Mouse (Mus musculus) kidney, embryonic 16.5 days (tissue): ENCODE measurements at regions not wholly inside any gene's neighbourhood (a gene's known extent, or its start where the extent isn't known, plus 50 kb on each side); places are given as distances from the start of the nearest gene placed in this dataset.

ENCODE experiments used
- ATAC-seq: fragments of 200-750 bp; cut with Nextera tagmentation; 2 replicates; pipeline ENCODE4 v1.8.0; 2017; ENCODE audit warnings: moderate TSS enrichment; ENCODE audit not compliant: low FRiP score, low TSS enrichment
- H3K27ac ChIP-seq: fragments of 300-500 bp; sonication (generic); 2 replicates; pipeline ENCODE4 v1.5.1; 2014; ENCODE audit warnings: low read length
- H3K27me3 ChIP-seq: fragments of 300-500 bp; sonication (generic); 2 replicates; pipeline ENCODE4 v1.6.1; 2014; ENCODE audit warnings: low read length, control low read depth, mixed read lengths; ENCODE audit not compliant: insufficient read depth
- H3K36me3 ChIP-seq: fragments of 300-500 bp; sonication (generic); 2 replicates; pipeline ENCODE4 v1.6.1; 2014; ENCODE audit warnings: low read length, control low read depth, mixed read lengths; ENCODE audit not compliant: insufficient read depth
- H3K4me1 ChIP-seq: fragments of 300-500 bp; sonication (generic); 2 replicates; pipeline ENCODE4 v1.6.1; 2014; ENCODE audit warnings: low read length, control low read depth, mixed read lengths; ENCODE audit not compliant: insufficient read depth
- H3K4me2 ChIP-seq: fragments of 300-500 bp; sonication (generic); replicated peaks from 2 replicates; pipeline ENCODE4 v1.6.1; 2014; ENCODE audit warnings: low read depth, low read length
- H3K4me3 ChIP-seq: fragments of 300-500 bp; sonication (generic); 2 replicates; pipeline ENCODE4 v1.5.1; 2014; ENCODE audit warnings: mild to moderate bottlenecking, low read length
- H3K9ac ChIP-seq: fragments of 300-500 bp; sonication (generic); replicated peaks from 2 replicates; pipeline ENCODE4 v1.6.1; 2014; ENCODE audit warnings: low read length
- H3K9me3 ChIP-seq: fragments of 300-500 bp; sonication (generic); 2 replicates; pipeline ENCODE4 v1.6.1; 2016; ENCODE audit warnings: low read length, control low read depth
- WGBS: fragments of 180-500 bp; shearing (Covaris S2); extraction: QIAGEN DNeasy Blood & Tissue Kit; methylation state at CpG from one replicate; pipeline ENCODE4 v1.1.7; 2014; 5-methylcytosine and 5-hydroxymethylcytosine counted together

GRCm38 (mm10) chr19:33056372-33056791 lies 299.1 kb downstream of the Pten start:
- no peak for ATAC-seq

GRCm38 (mm10) chr19:33061006-33061405 lies 303.7 kb downstream of the Pten start:
- ATAC-seq, result no peak

More at GRCm38 (mm10) chr19:33056372-33056791, 299.1 kb downstream of the Pten start:
- no peak overlapping the region for H3K4me2 ChIP-seq
- no peak overlapping the region for H3K27ac ChIP-seq
- no peak overlapping the region for H3K4me3 ChIP-seq
- H3K4me1 ChIP-seq, result no peaks in the 10 kb centered on the region
- no peaks in the 10 kb centered on the region for H3K9me3 ChIP-seq
- H3K27me3 ChIP-seq, result no peaks in the 10 kb centered on the region
- 40% methylated on average over 10 of the region's 10 CpGs for WGBS
- H3K9ac ChIP-seq, result no peak overlapping the region
- no peaks in the 10 kb centered on the region for H3K36me3 ChIP-seq

GRCm38 (mm10) chr19:33062165-33063058 lies 305.1 kb downstream of the Pten start:
- Histone ChIP-seq H3K4me3 (no peak overlapping the region), H3K36me3 (no peaks in the 10 kb centered on the region), H3K27me3 (no peaks in the 10 kb centered on the region), H3K9me3 (no peaks in the 10 kb centered on the region), H3K9ac (no peak overlapping the region), H3K4me1 (no peaks in the 10 kb centered on the region; the same call in 1 of the 2 replicates), H3K27ac (no peak overlapping the region), H3K4me2 (no peak overlapping the region)
- no peak for ATAC-seq
- 84% methylated on average over 8 of the region's 8 CpGs for WGBS

More at GRCm38 (mm10) chr19:33061006-33061405, 303.7 kb downstream of the Pten start:
- H3K4me1 ChIP-seq, result no peaks in the 10 kb centered on the region; the same call in 1 of the 2 replicates
- no peak overlapping the region for H3K4me2 ChIP-seq
- H3K9me3 ChIP-seq, result no peaks in the 10 kb centered on the region
- no peaks in the 10 kb centered on the region for H3K36me3 ChIP-seq
- no peak overlapping the region for H3K4me3 ChIP-seq
- H3K27me3 ChIP-seq, result no peaks in the 10 kb centered on the region
- H3K27ac ChIP-seq, result no peak overlapping the region
- H3K9ac ChIP-seq, result no peak overlapping the region

GRCm38 (mm10) chr19:33065274-33066200 lies 308.2 kb downstream of the Pten start:
- Histone ChIP-seq H3K36me3 (no peaks in the 10 kb centered on the region), H3K4me1 (peaks cover 5% of the 10 kb centered on the region; the same call in 1 of the 2 replicates), H3K4me3 (no peak overlapping the region), H3K27ac (no peak overlapping the region), H3K9ac (no peak overlapping the region), H3K9me3 (no peaks in the 10 kb centered on the region), H3K4me2 (no peak overlapping the region), H3K27me3 (no peaks in the 10 kb centered on the region)
- 71% methylated on average over 19 of the region's 19 CpGs for WGBS
- no peak for ATAC-seq

- H3K27ac ChIP-seq, result no peak overlapping the region
- H3K36me3 ChIP-seq, result no peaks in the 10 kb centered on the region
- peaks cover 8% of the 10 kb centered on the region; the same call in 1 of the 2 replicates for H3K4me1 ChIP-seq
- no peak overlapping the region for H3K4me2 ChIP-seq
- no peak for ATAC-seq
- no peak overlapping the region for H3K4me3 ChIP-seq
- H3K9ac ChIP-seq, result no peak overlapping the region
- no peaks in the 10 kb centered on the region for H3K9me3 ChIP-seq
- H3K27me3 ChIP-seq, result no peaks in the 10 kb centered on the region
- WGBS, result 76% methylated on average over 11 of the region's 11 CpGs
Measured at GRCm38 (mm10) chr19:33068351-33068955, 311.2 kb downstream of the Pten start.

- H3K36me3 ChIP-seq, result no peaks in the 10 kb centered on the region
Measured at GRCm38 (mm10) chr19:33069761-33070160, 312.5 kb downstream of the Pten start.

GRCm38 (mm10) chr19:33072299-33072698 lies 315.0 kb downstream of the Pten start:
- Histone ChIP-seq H3K27me3 (no peaks in the 10 kb centered on the region), H3K9ac (no peak overlapping the region), H3K4me2 (no peak overlapping the region), H3K4me1 (peaks cover 8% of the 10 kb centered on the region; the same call in 1 of the 2 replicates), H3K4me3 (no peak overlapping the region), H3K9me3 (no peaks in the 10 kb centered on the region), H3K36me3 (no peaks in the 10 kb centered on the region), H3K27ac (no peak overlapping the region)
- no peak for ATAC-seq
- WGBS, result 81% methylated on average over 2 of the region's 2 CpGs

More at GRCm38 (mm10) chr19:33069761-33070160, 312.5 kb downstream of the Pten start:
- Histone ChIP-seq H3K27ac (no peak overlapping the region), H3K4me2 (no peak overlapping the region), H3K4me3 (no peak overlapping the region), H3K27me3 (no peaks in the 10 kb centered on the region), H3K9ac (no peak overlapping the region), H3K9me3 (no peaks in the 10 kb centered on the region), H3K4me1 (peaks cover 8% of the 10 kb centered on the region; the same call in 1 of the 2 replicates)
- no peak for ATAC-seq
- 67% methylated on average over 6 of the region's 6 CpGs for WGBS

GRCm38 (mm10) chr19:33074907-33075306 lies 317.2 kb downstream of the Rnls start:
- Histone ChIP-seq H3K9me3 (no peaks in the 10 kb centered on the region), H3K4me2 (no peak overlapping the region), H3K4me1 (peaks cover 14% of the 10 kb centered on the region; the same call in 1 of the 2 replicates), H3K9ac (no peak overlapping the region), H3K27me3 (no peaks in the 10 kb centered on the region), H3K4me3 (no peak overlapping the region), H3K36me3 (no peaks in the 10 kb centered on the region), H3K27ac (no peak overlapping the region)
- WGBS, result 56% methylated on average over 4 of the region's 4 CpGs
- peak; percentile 63; the same call in 1 of the 2 replicates for ATAC-seq

GRCm38 (mm10) chr19:33078681-33079360 lies 313.3 kb downstream of the Rnls start:
- peaks cover 13% of the 10 kb centered on the region; the same call in 1 of the 2 replicates for H3K4me1 ChIP-seq
- no peak overlapping the region for H3K4me2 ChIP-seq
- H3K27me3 ChIP-seq, result no peaks in the 10 kb centered on the region
- no peaks in the 10 kb centered on the region for H3K36me3 ChIP-seq
- H3K9me3 ChIP-seq, result no peaks in the 10 kb centered on the region
- ATAC-seq, result no peak
- H3K9ac ChIP-seq, result no peak overlapping the region
- 51% methylated on average over 4 of the region's 4 CpGs for WGBS
- H3K27ac ChIP-seq, result no peak overlapping the region
- H3K4me3 ChIP-seq, result no peak overlapping the region
